Mouse (Mus musculus) c-Kit-positive CD71-positive TER-119-positive erythroid progenitor cells, embryonic 14.5 days (primary cell): ENCODE results near the gene Fam110c.
A peak's percentile ranks its signal among the peaks of the same experiment; 100 is the strongest.

Source experiments
- DNase-seq: peaks from one replicate; pipeline ENCODE4 v3.0.0-alpha.2; 2013; ENCODE audit warnings: low spot score

The Fam110c gene

DNA sequence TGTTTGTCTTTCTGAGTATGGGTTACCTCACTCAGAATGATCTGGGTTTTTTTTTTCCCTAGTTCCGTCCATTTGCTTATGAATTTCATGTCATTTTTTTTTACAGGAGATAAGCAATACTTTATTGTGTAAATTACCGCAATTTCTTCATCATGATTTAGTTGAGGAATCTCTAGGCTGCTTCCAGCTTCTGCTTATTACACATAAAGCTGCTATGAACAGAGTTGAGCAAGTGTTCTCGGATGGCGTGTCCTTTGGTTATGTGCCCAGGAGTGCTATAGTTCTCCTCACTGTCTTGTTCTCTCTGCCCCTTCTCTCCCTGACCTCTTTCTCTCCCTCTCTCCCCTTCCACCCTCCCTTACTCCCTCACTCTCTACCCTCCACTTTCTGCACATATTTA is 28.2 kb downstream of the Fam110c start:
- DNase-seq, result no peak

DNA sequence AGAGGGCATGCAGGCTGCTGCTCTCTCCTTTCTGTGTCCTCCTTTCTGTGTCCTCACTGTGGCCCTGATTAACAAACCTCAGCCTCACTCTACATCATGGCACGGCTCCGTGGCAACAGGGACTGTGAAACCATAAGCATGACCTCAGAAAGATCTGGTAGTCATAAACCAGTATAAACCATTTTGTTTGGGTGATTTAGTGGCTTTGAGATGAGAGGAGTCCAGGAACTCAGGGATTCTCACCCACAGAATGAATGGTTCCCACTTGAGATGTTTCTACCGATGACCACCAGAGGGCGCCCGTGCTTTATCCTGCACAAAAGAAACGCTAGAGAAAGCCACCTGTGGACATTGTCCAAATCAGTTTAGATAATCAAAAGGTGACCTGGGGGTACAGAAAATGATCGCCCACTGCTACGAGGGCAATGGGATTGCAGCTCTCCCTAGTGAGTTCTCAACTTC is 42.4 kb downstream of the Fam110c start:
- DNase-seq, result peak; percentile 43

DNA sequence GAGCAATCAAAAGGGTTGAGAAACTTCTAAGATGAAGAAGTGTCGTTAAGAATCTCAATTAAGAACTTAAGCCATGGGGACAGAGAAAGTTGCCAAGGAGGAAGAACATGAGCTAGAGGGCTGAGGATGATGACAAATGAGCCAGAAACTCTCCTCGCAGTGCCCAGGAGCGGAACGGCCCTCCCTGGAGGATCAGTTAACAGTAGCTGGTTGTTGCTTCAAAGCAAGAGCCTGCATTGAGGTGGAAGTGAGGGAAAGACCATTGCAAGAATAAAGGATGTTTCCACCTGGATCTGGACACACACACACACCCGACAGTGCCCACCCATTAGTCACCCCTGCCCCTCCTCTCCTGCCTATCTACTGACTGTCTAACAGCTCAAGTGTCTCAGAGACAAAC is 46.9 kb downstream of the Fam110c start:
- DNase-seq, result no peak

DNA sequence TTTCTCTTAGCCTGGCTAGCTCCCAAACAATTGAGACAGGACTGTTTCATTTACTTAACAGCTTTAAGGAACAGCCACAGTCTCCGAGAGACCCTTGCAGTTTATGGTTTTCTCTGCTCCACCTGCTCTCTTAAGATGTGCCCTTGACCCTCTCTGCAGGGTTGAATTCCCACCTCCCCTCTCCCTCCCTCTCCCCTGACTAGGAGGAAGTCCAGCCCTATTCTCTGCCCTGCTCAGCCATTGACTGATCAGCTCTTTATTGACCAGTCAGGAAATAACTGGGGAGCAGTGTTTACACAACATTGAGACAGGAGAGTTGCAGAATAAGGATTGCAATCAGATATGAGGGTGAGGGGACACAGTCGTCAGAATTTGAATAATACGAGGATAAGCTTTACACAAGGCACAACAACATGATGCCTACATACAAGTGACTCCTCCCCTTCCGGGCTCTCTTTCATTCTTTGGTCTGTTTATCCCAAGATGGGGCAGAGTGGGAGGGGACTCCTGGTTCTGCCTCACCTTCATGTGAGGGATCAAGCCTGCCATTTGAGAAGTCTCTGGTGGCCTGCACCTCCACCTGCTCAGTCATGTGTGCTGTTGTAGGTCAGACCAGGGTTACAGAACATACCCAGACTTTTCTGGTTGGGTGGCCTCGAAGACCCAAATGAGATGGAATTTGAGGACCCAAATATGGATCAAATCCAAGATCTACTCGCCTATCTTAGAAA is 49.4 kb downstream of the Fam110c start:
- DNase-seq, result no peak

DNA sequence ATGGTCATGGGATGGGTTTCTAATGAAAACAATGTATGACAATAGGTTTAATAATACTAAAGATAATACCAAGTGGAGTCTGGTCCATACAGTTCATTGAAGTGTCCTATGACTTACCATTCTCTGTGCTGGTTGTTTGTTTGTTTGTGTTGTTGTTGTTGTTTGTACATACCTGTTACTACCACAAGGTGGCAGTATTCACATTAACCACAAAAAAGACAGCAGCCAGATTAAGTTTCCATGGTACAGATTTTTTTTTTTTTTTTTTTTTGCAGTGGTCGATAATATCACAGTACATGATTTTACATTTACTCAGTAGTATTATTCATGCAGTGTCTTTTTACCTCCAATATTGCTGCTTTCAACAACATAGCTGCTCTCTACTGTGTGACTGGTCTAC is 52.4 kb downstream of the Fam110c start:
- no peak for DNase-seq

DNA sequence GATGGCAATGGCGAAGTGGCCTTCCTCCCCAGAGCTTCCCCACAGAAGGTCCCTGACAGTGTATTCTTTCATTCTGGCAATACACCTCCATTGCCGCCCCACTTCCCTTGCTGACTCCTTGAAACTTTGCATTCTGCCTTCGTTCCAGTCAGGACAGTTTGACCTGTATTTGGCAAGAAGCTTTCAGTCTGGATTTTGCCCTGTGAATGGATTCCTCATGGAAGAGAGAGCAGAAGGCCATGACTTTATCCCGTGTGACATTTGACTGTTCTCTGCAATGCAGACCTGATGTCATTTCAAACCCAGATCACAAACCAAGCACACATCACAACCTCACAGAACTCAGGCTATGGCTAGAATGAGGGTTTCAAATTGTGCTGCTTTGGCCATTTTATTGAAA is 55.9 kb downstream of the Fam110c start:
- no peak for DNase-seq
